Mouse (Mus musculus): ENCODE data around the gene Rfx3. TPM values are rescaled to one million over a fixed set of nuclear protein-coding genes. Genes with fewer than 3 reads are reported as not detected.

The Rfx3 gene
- total and polyA plus RNA-seq, 2 experiments = 0.55 to 2.1 TPM

GRCm38 (mm10) chr19:27838041-27838440 is 172.9 kb downstream of the Rfx3 start:
- TF ChIP-seq CTCF (IDR thresholded peaks at IDR 0.05; ENCODE audit: low read depth, low read length) (no peak), POLR2A (IDR thresholded peaks at IDR 0.05; ENCODE audit: extremely low read depth, insufficient read depth, low read length) (no peak)
- no peaks in the 10 kb centered on the region for H3K4me1 ChIP-seq (ENCODE audit: control insufficient read depth, insufficient read depth, low read length)
- no peaks in the 10 kb centered on the region for H3K27me3 ChIP-seq (ENCODE audit: control insufficient read depth, insufficient read depth, low read length)
- H3K9ac ChIP-seq (ENCODE audit: low read depth, low read length) = no peak overlapping the region
- 93% methylated on average over 4 of the region's 4 CpGs for WGBS
- H3K36me3 ChIP-seq (ENCODE audit: control insufficient read depth, insufficient read depth, low read length) = no peaks in the 10 kb centered on the region
- no peak overlapping the region for H3K4me3 ChIP-seq (ENCODE audit: insufficient read depth, low read depth, low read length)
- no peaks in the 10 kb centered on the region for H3K79me2 ChIP-seq (ENCODE audit: control insufficient read depth, insufficient read depth, low read length)
- DNase-seq (ENCODE audit: extremely low read depth, low read depth, low spot score) = no peak
- H3K27ac ChIP-seq (replicated peaks; ENCODE audit: insufficient read depth, low read depth, low read length) = no peak overlapping the region

- no peak overlapping the region for H3K4me3 ChIP-seq (ENCODE audit: insufficient read depth, low read depth, low read length)
- no peaks in the 10 kb centered on the region for H3K4me1 ChIP-seq (ENCODE audit: control insufficient read depth, insufficient read depth, low read length)
- no peak for TF ChIP-seq POLR2A (IDR thresholded peaks at IDR 0.05; ENCODE audit: extremely low read depth, insufficient read depth, low read length)
- no peak for TF ChIP-seq CTCF (IDR thresholded peaks at IDR 0.05; ENCODE audit: low read depth, low read length)
Measured at GRCm38 (mm10) chr19:27832448-27832847, 178.5 kb downstream of the Rfx3 start.

GRCm38 (mm10) chr19:27828316-27828715 is 182.7 kb downstream of the Rfx3 start:
- Histone ChIP-seq H3K9ac (ENCODE audit: low read depth, low read length) (no peak overlapping the region), H3K4me1 (ENCODE audit: control insufficient read depth, insufficient read depth, low read length) (no peaks in the 10 kb centered on the region), H3K4me3 (ENCODE audit: insufficient read depth, low read depth, low read length) (no peak overlapping the region), H3K27ac (replicated peaks; ENCODE audit: insufficient read depth, low read depth, low read length) (no peak overlapping the region), H3K27me3 (ENCODE audit: control insufficient read depth, insufficient read depth, low read length) (no peaks in the 10 kb centered on the region), H3K79me2 (ENCODE audit: control insufficient read depth, insufficient read depth, low read length) (no peaks in the 10 kb centered on the region), H3K36me3 (ENCODE audit: control insufficient read depth, insufficient read depth, low read length) (peaks cover 2% of the 10 kb centered on the region; the same call in 1 of the 2 replicates)
- no peak for DNase-seq (ENCODE audit: extremely low read depth, low read depth, low spot score)
- TF ChIP-seq POLR2A (IDR thresholded peaks at IDR 0.05; ENCODE audit: extremely low read depth, insufficient read depth, low read length) (no peak), CTCF (IDR thresholded peaks at IDR 0.05; ENCODE audit: low read depth, low read length) (no peak)
- WGBS = 71% methylated on average over 1 of the region's 1 CpGs

More at GRCm38 (mm10) chr19:27832448-27832847, 178.5 kb downstream of the Rfx3 start:
- Histone ChIP-seq H3K9ac (ENCODE audit: low read depth, low read length) (no peak overlapping the region), H3K79me2 (ENCODE audit: control insufficient read depth, insufficient read depth, low read length) (no peaks in the 10 kb centered on the region), H3K27ac (replicated peaks; ENCODE audit: insufficient read depth, low read depth, low read length) (no peak overlapping the region), H3K27me3 (ENCODE audit: control insufficient read depth, insufficient read depth, low read length) (no peaks in the 10 kb centered on the region), H3K36me3 (ENCODE audit: control insufficient read depth, insufficient read depth, low read length) (no peaks in the 10 kb centered on the region)
- DNase-seq (ENCODE audit: extremely low read depth, low read depth, low spot score) = no peak
- 87% methylated on average over 1 of the region's 1 CpGs for WGBS

- peaks cover 2% of the 10 kb centered on the region for H3K36me3 ChIP-seq (ENCODE audit: control insufficient read depth, insufficient read depth, low read length)
- H3K4me1 ChIP-seq (ENCODE audit: control insufficient read depth, insufficient read depth, low read length) = no peaks in the 10 kb centered on the region
- DNase-seq (ENCODE audit: extremely low read depth, low read depth, low spot score) = no peak
- no peaks in the 10 kb centered on the region for H3K79me2 ChIP-seq (ENCODE audit: control insufficient read depth, insufficient read depth, low read length)
- no peak overlapping the region for H3K27ac ChIP-seq (replicated peaks; ENCODE audit: insufficient read depth, low read depth, low read length)
- no peak for TF ChIP-seq CTCF (IDR thresholded peaks at IDR 0.05; ENCODE audit: low read depth, low read length)
- no peak for TF ChIP-seq POLR2A (IDR thresholded peaks at IDR 0.05; ENCODE audit: extremely low read depth, insufficient read depth, low read length)
- H3K4me3 ChIP-seq (ENCODE audit: insufficient read depth, low read depth, low read length) = no peak overlapping the region
- H3K27me3 ChIP-seq (ENCODE audit: control insufficient read depth, insufficient read depth, low read length) = no peaks in the 10 kb centered on the region
- no peak overlapping the region for H3K9ac ChIP-seq (ENCODE audit: low read depth, low read length)
Measured at GRCm38 (mm10) chr19:27817661-27818060, 193.3 kb downstream of the Rfx3 start.

- Histone ChIP-seq H3K79me2 (ENCODE audit: control insufficient read depth, insufficient read depth, low read length) (no peaks in the 10 kb centered on the region), H3K4me3 (ENCODE audit: insufficient read depth, low read depth, low read length) (no peak overlapping the region), H3K27ac (replicated peaks; ENCODE audit: insufficient read depth, low read depth, low read length) (no peak overlapping the region), H3K36me3 (ENCODE audit: control insufficient read depth, insufficient read depth, low read length) (peaks cover 3% of the 10 kb centered on the region; the same call in 1 of the 2 replicates), H3K27me3 (ENCODE audit: control insufficient read depth, insufficient read depth, low read length) (no peaks in the 10 kb centered on the region), H3K9ac (ENCODE audit: low read depth, low read length) (no peak overlapping the region), H3K4me1 (ENCODE audit: control insufficient read depth, insufficient read depth, low read length) (no peaks in the 10 kb centered on the region)
- TF ChIP-seq CTCF (IDR thresholded peaks at IDR 0.05; ENCODE audit: low read depth, low read length) = peak; percentile 56
- TF ChIP-seq POLR2A (IDR thresholded peaks at IDR 0.05; ENCODE audit: extremely low read depth, insufficient read depth, low read length) = no peak
- peak; percentile 37 for DNase-seq (ENCODE audit: extremely low read depth, low read depth, low spot score)
- WGBS = 76% methylated on average over 4 of the region's 4 CpGs
Measured at GRCm38 (mm10) chr19:27780030-27780429, 230.9 kb downstream of the Rfx3 start.

GRCm38 (mm10) chr19:27770716-27771265 is 240.2 kb downstream of the Rfx3 start:
- Histone ChIP-seq H3K79me2 (ENCODE audit: control insufficient read depth, insufficient read depth, low read length) (no peaks in the 10 kb centered on the region), H3K9ac (ENCODE audit: low read depth, low read length) (no peak overlapping the region), H3K27me3 (ENCODE audit: control insufficient read depth, insufficient read depth, low read length) (no peaks in the 10 kb centered on the region), H3K27ac (replicated peaks; ENCODE audit: insufficient read depth, low read depth, low read length) (no peak overlapping the region), H3K4me3 (ENCODE audit: insufficient read depth, low read depth, low read length) (no peak overlapping the region), H3K4me1 (ENCODE audit: control insufficient read depth, insufficient read depth, low read length) (no peaks in the 10 kb centered on the region), H3K36me3 (ENCODE audit: control insufficient read depth, insufficient read depth, low read length) (peaks cover 2% of the 10 kb centered on the region; the same call in 1 of the 2 replicates)
- no peak for TF ChIP-seq CTCF (IDR thresholded peaks at IDR 0.05; ENCODE audit: low read depth, low read length)
- TF ChIP-seq POLR2A (IDR thresholded peaks at IDR 0.05; ENCODE audit: extremely low read depth, insufficient read depth, low read length) = no peak
- DNase-seq (ENCODE audit: extremely low read depth, low read depth, low spot score) = no peak
- 91% methylated on average over 8 of the region's 8 CpGs for WGBS

Measured in liver, adult 2 months (tissue).